ENCODE assay signal across 12 mouse cellular contexts in the genomic region with DNA sequence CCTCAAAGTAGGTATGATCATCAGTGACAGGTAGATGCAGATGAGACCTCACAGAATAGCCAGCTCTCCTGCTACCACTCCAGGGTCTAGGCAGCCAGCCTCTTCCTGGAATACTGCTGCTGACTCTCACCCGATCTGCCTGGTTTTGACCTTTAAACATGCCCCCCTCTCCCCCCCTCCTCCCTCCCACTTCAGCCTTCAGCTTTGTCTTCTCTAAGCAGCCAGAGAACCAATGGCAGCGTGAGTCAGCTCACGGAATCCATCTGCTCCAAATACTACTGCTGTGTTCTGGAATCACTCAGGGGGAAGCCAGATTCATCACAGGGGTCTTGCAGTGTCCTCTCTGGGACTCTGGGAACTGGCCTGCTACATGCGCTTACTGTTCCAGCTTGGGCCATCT.
DNase-seq lines count a peak whose midpoint lies in the region; ATAC-seq and TF ChIP-seq lines count a peak whose summit lies in the region.
"Had no signal": no experiment of that assay in that cellular context is flagged by ENCODE, and none has a peak within 500 bp of the region (broad histone marks: within the 10 kb centered on the region; RNA-seq: fewer than 3 reads in every experiment).

No protein-coding gene starts in this region.

- no peak overlapping the region for H3K4me3 ChIP-seq in hindbrain, embryonic 10.5 days
- no peak overlapping the region for H3K4me3 ChIP-seq in hindbrain, postnatal 0 days (ENCODE audit: low read length)
- H3K4me3 ChIP-seq in stomach, embryonic 14.5 days (ENCODE audit: low read depth, low read length), result no peak overlapping the region
- no peak overlapping the region for H3K4me3 ChIP-seq in stomach, postnatal 0 days (ENCODE audit: low read depth, low read length)
- H3K4me3 ChIP-seq: embryonic facial prominence, embryonic 12.5 days; layer of hippocampus, adult 2 months had no signal

- peak; percentile 15 for DNase-seq in hindbrain, embryonic 10.5 days (ENCODE audit: low spot score)
- no peak for DNase-seq in hindbrain, postnatal 0 days (ENCODE audit: low spot score)
- no peak for DNase-seq in stomach, postnatal 0 days (ENCODE audit: low spot score)
- peak; percentile 28 for DNase-seq in embryo, embryonic 11 days
- no peak for DNase-seq in left cerebral cortex, adult 18-20 months (ENCODE audit: low spot score in 2 of 2)
- no peak for DNase-seq in thymus, postnatal 25 days
- DNase-seq: lung, adult 18-20 months had no signal

- no peaks in the 10 kb centered on the region for H3K27me3 ChIP-seq in hindbrain, embryonic 10.5 days (ENCODE audit: insufficient read depth, poor library complexity, severe bottlenecking)
- H3K27me3 ChIP-seq in hindbrain, postnatal 0 days (ENCODE audit: insufficient read depth, low read length), result no peaks in the 10 kb centered on the region
- H3K27me3 ChIP-seq in stomach, embryonic 14.5 days (ENCODE audit: control insufficient read depth, insufficient read depth, low read length), result no peaks in the 10 kb centered on the region
- H3K27me3 ChIP-seq in stomach, postnatal 0 days (ENCODE audit: control insufficient read depth, insufficient read depth, low read length), result no peaks in the 10 kb centered on the region
- H3K27me3 ChIP-seq: embryonic facial prominence, embryonic 12.5 days had no signal

- peaks cover 5% of the 10 kb centered on the region for H3K4me1 ChIP-seq in hindbrain, embryonic 10.5 days (replicated peaks)
- H3K4me1 ChIP-seq in hindbrain, postnatal 0 days (ENCODE audit: insufficient read depth, low read length), result peaks cover 17% of the 10 kb centered on the region; the same call in 1 of the 2 replicates
- H3K4me1 ChIP-seq in stomach, embryonic 14.5 days (ENCODE audit: control insufficient read depth, insufficient read depth, low read length), result peaks cover 5% of the 10 kb centered on the region; the same call in 1 of the 2 replicates
- H3K4me1 ChIP-seq in stomach, postnatal 0 days (replicated peaks; ENCODE audit: control insufficient read depth, insufficient read depth), result no peaks in the 10 kb centered on the region

- WGBS in hindbrain, embryonic 10.5 days, result 41% methylated on average over 4 of the region's 4 CpGs
- 45% methylated on average over 4 of the region's 4 CpGs for WGBS in hindbrain, postnatal 0 days
- 25% methylated on average over 4 of the region's 4 CpGs for WGBS in stomach, embryonic 14.5 days
- WGBS in stomach, postnatal 0 days, result 29% methylated on average over 4 of the region's 4 CpGs

- no peaks in the 10 kb centered on the region for H3K9me3 ChIP-seq in hindbrain, embryonic 10.5 days
- H3K9me3 ChIP-seq in hindbrain, postnatal 0 days (ENCODE audit: low read length), result no peaks in the 10 kb centered on the region
- H3K9me3 ChIP-seq in stomach, embryonic 14.5 days (ENCODE audit: control insufficient read depth, low read depth, low read length), result no peaks in the 10 kb centered on the region
- H3K9me3 ChIP-seq in stomach, postnatal 0 days (ENCODE audit: control insufficient read depth, low read length), result no peaks in the 10 kb centered on the region
- H3K9me3 ChIP-seq: embryonic facial prominence, embryonic 12.5 days had no signal

- H3K9ac ChIP-seq in hindbrain, postnatal 0 days (replicated peaks; ENCODE audit: low read length), result no peak overlapping the region
- no peak overlapping the region for H3K9ac ChIP-seq in stomach, embryonic 14.5 days (replicated peaks; ENCODE audit: low read depth, low read length)
- no peak overlapping the region for H3K9ac ChIP-seq in stomach, postnatal 0 days (ENCODE audit: low read length)
- H3K9ac ChIP-seq: embryonic facial prominence, embryonic 12.5 days had no signal

- no peak for TF ChIP-seq CTCF in hindbrain, postnatal 0 days (IDR thresholded peaks at IDR 0.05; ENCODE audit: low read depth)
- no peak for TF ChIP-seq CTCF in stomach, postnatal 0 days (IDR thresholded peaks at IDR 0.05; ENCODE audit: low read depth)

- no peak overlapping the region for H3K27ac ChIP-seq in hindbrain, embryonic 10.5 days
- H3K27ac ChIP-seq in hindbrain, postnatal 0 days, result no peak overlapping the region
- no peak overlapping the region for H3K27ac ChIP-seq in stomach, embryonic 14.5 days (ENCODE audit: low read length)
- H3K27ac ChIP-seq in stomach, postnatal 0 days (replicated peaks), result no peak overlapping the region
- H3K27ac ChIP-seq: embryonic facial prominence, embryonic 12.5 days; layer of hippocampus, adult 2 months had no signal

- H3K36me3 ChIP-seq in hindbrain, embryonic 10.5 days, result no peaks in the 10 kb centered on the region
- no peaks in the 10 kb centered on the region for H3K36me3 ChIP-seq in hindbrain, postnatal 0 days (ENCODE audit: insufficient read depth, low read length)
- H3K36me3 ChIP-seq in stomach, embryonic 14.5 days (ENCODE audit: control insufficient read depth, insufficient read depth, low read length), result no peaks in the 10 kb centered on the region
- no peaks in the 10 kb centered on the region for H3K36me3 ChIP-seq in stomach, postnatal 0 days (ENCODE audit: control insufficient read depth, insufficient read depth, low read length)
- H3K36me3 ChIP-seq: embryonic facial prominence, embryonic 12.5 days had no signal

- H3K4me2 ChIP-seq in hindbrain, postnatal 0 days (ENCODE audit: low read depth, low read length), result no peak overlapping the region
- no peak overlapping the region for H3K4me2 ChIP-seq in stomach, embryonic 14.5 days (replicated peaks; ENCODE audit: low read depth, low read length)
- no peak overlapping the region for H3K4me2 ChIP-seq in stomach, postnatal 0 days (replicated peaks; ENCODE audit: low read depth)
- H3K4me2 ChIP-seq: embryonic facial prominence, embryonic 12.5 days had no signal

- no peak for TF ChIP-seq EP300 in stomach, postnatal 0 days (optimal IDR thresholded peaks at IDR 0.05)

- no peak for ATAC-seq in hindbrain, postnatal 0 days
- peak; percentile 43; the same call in 1 of the 2 replicates for ATAC-seq in stomach, embryonic 14.5 days (ENCODE audit: insufficient number of reproducible peaks, insufficient read depth, low FRiP score, low read depth)
- no peak for ATAC-seq in stomach, postnatal 0 days (ENCODE audit: low FRiP score, low TSS enrichment)
- ATAC-seq: CD4-positive, CD25-positive, alpha-beta regulatory T cell, adult 4 months; forebrain, embryonic 16.5 days had no signal

Comparison
In these comparisons a context has a peak if more than half of its experiments do, and no peak if none do; other contexts are left out.
1. DNase-seq: peak in hindbrain, embryonic 10.5 days (single experiment) and embryo, embryonic 11 days (single experiment); none in hindbrain, postnatal 0 days (single experiment), stomach, postnatal 0 days (single experiment), left cerebral cortex, adult 18-20 months (0 of 2) and thymus, postnatal 25 days (single experiment).